Mouse (Mus musculus) small intestine, adult 2 months (tissue): Measurements from ENCODE around the gene Dop1a.

Source experiments
- CTCF ChIP-seq: fragments of 200-500 bp; IDR thresholded peaks from 2 replicates; pipeline ENCODE4 v1.5.1; 2012; ENCODE audit warnings: low read depth, mild to moderate bottlenecking, control low read depth, inconsistent platforms, low read length, moderate library complexity, mixed read lengths; ENCODE audit not compliant: insufficient replicate concordance, insufficient read length; ENCODE audit errors: extremely low read depth
- POLR2A ChIP-seq: fragments of 200-500 bp; IDR thresholded peaks from 2 replicates; pipeline ENCODE4 v1.6.1; 2012; ENCODE audit warnings: low read depth, mild to moderate bottlenecking, control low read depth, inconsistent platforms, low read length, moderate library complexity

DNA sequence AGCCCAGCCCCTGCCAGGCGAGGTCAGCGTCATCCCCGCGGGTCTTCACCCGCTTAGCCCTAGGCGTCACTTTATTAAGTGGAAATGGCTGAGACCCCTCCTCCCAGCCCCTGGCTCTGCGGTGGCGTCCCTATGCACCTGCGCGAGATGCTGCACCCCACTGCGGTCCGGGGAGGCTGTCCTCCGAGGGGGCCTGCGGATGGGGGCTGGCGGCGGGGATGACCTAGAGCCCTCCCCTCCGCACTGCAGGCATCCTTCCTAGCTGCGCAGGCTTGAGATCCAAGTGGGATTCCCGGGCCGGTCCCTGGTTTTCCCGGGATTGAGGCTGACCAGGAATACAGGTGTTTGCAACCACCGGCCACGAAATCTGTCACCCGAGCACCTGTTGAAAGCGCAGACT is 105.2 kb downstream of the Dop1a start:
- no peak for TF ChIP-seq POLR2A
- TF ChIP-seq CTCF: no peak
